Mouse (Mus musculus): ENCODE data around the gene Pex12.

DNA sequence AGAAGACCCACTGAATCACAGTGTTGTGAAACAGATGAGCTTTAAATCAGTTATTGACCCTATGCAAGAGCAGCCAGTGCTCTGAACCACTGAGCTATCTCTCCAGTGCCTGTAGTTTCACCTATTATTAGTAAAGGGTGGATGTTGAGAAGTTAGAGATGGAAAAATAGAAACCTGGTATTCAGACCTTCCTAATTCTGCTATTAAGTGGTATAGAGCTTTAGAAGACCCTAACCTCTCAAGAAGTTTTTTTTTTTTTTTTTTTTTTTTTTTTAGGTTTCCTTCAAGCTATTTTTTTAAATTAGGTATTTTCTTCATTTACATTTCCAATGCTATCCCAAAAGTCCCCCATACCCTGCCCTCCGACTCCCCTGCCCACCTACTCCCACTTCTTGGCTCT is 9.2 kb downstream of the Pex12 start:
- TF ChIP-seq POLR2A (IDR thresholded peaks at IDR 0.05; ENCODE audit: extremely low read depth, insufficient read depth, low read length) (no peak), CTCF (IDR thresholded peaks at IDR 0.05; ENCODE audit: extremely low read depth, insufficient read depth, low read length) (no peak)
